9 mouse cellular contexts compared by ENCODE assay signal in genomic region chr7:122094564-122095330, GRCm38 (mm10). TPM values are rescaled to one million over a fixed set of nuclear protein-coding genes. Genes with fewer than 3 reads are reported as not detected.
A peak's percentile ranks its signal among the peaks of the same experiment; 100 is the strongest.
DNase-seq lines count a peak whose midpoint lies in the region; ATAC-seq and TF ChIP-seq lines count a peak whose summit lies in the region.
"Had no signal": no experiment of that assay in that cellular context is flagged by ENCODE, and none has a peak within 500 bp of the region (broad histone marks: within the 10 kb centered on the region; RNA-seq: fewer than 3 reads in every experiment).

No protein-coding gene starts in this region.

- 72% methylated on average over 2 of the region's 2 CpGs for WGBS in small intestine, adult 2 months
- 95% methylated on average over 2 of the region's 2 CpGs for WGBS in hindbrain, embryonic 14.5 days

- peaks cover 92% of the 10 kb centered on the region for H3K36me3 ChIP-seq in E14TG2a.4 (ENCODE audit: insufficient read depth, low read length)
- H3K36me3 ChIP-seq in small intestine, adult 2 months (ENCODE audit: control insufficient read depth, insufficient read depth, low read length) = peaks cover 74% of the 10 kb centered on the region
- H3K36me3 ChIP-seq in hindbrain, embryonic 14.5 days (replicated peaks; ENCODE audit: control insufficient read depth, insufficient read depth) = peaks cover 89% of the 10 kb centered on the region

- no peak overlapping the region for H3K27ac ChIP-seq in bone marrow macrophage, adult 2 months (ENCODE audit: insufficient read depth, low read depth, low read length)
- H3K27ac ChIP-seq in small intestine, adult 2 months (ENCODE audit: insufficient read depth, low read depth, low read length) = peak overlapping the region; percentile 84
- no peak overlapping the region for H3K27ac ChIP-seq in hindbrain, embryonic 14.5 days
- H3K27ac ChIP-seq: heart, embryonic 15.5 days; limb, embryonic 12.5 days had no signal

- ATAC-seq in hindbrain, embryonic 14.5 days (ENCODE audit: low FRiP score) = no peak

- DNase-seq in lung, postnatal 36 days = peak; percentile 13
- no peak for DNase-seq in lung, postnatal 25 days (ENCODE audit: low spot score)
- DNase-seq in cerebellum, adult 9-10 months = no peak
- DNase-seq in hindbrain, embryonic 14.5 days (ENCODE audit: low spot score) = no peak

- no peak overlapping the region for H3K9ac ChIP-seq in hindbrain, embryonic 14.5 days
- H3K9ac ChIP-seq: heart, embryonic 15.5 days; limb, embryonic 12.5 days had no signal

- H3K4me2 ChIP-seq in hindbrain, embryonic 14.5 days (replicated peaks) = no peak overlapping the region
- H3K4me2 ChIP-seq: heart, embryonic 15.5 days; limb, embryonic 12.5 days had no signal

- no peak overlapping the region for H3K4me3 ChIP-seq in E14TG2a.4 (replicated peaks; ENCODE audit: low read length)
- H3K4me3 ChIP-seq in bone marrow macrophage, adult 2 months (ENCODE audit: insufficient read depth, low read length) = no peak overlapping the region
- H3K4me3 ChIP-seq in small intestine, adult 2 months (ENCODE audit: low read depth, low read length) = no peak overlapping the region
- H3K4me3 ChIP-seq in hindbrain, embryonic 14.5 days (replicated peaks; ENCODE audit: low read length) = no peak overlapping the region
- H3K4me3 ChIP-seq: heart, embryonic 15.5 days; limb, embryonic 12.5 days had no signal

- TF ChIP-seq POLR2A in bone marrow macrophage, adult 2 months (IDR thresholded peaks at IDR 0.05; ENCODE audit: borderline replicate concordance, low read depth, low read length) = no peak
- TF ChIP-seq POLR2A in small intestine, adult 2 months (IDR thresholded peaks at IDR 0.05; ENCODE audit: low read depth, low read length) = no peak

- 0 out of 2 replicates have a peak, but pooled peaks have one; percentile 3 for TF ChIP-seq CTCF in E14TG2a.4 (conservative IDR thresholded peaks at IDR 0.05; ENCODE audit: low read length)
- 0 out of 2 replicates have a peak, but pooled peaks have one; percentile 10 for TF ChIP-seq CTCF in bone marrow macrophage, adult 2 months (IDR thresholded peaks at IDR 0.05; ENCODE audit: low read depth, low read length)
- TF ChIP-seq CTCF in small intestine, adult 2 months (IDR thresholded peaks at IDR 0.05; ENCODE audit: extremely low read depth, insufficient read length, insufficient replicate concordance, low read depth, low read length) = peak; percentile 38; the same call in 1 of the 2 replicates

- no peaks in the 10 kb centered on the region for H3K9me3 ChIP-seq in E14TG2a.4 (ENCODE audit: low read length)
- H3K9me3 ChIP-seq in hindbrain, embryonic 14.5 days (ENCODE audit: control insufficient read depth, low read length) = no peaks in the 10 kb centered on the region
- H3K9me3 ChIP-seq: heart, embryonic 15.5 days; limb, embryonic 12.5 days had no signal

- peaks cover 41% of the 10 kb centered on the region for H3K4me1 ChIP-seq in E14TG2a.4 (replicated peaks; ENCODE audit: low read depth, low read length)
- H3K4me1 ChIP-seq in bone marrow macrophage, adult 2 months (ENCODE audit: control insufficient read depth, insufficient read depth, low read length) = peaks cover under 1% of the 10 kb centered on the region; the same call in 1 of the 2 replicates
- H3K4me1 ChIP-seq in small intestine, adult 2 months (ENCODE audit: control insufficient read depth, insufficient read depth, insufficient read length, low read length) = peaks cover 8% of the 10 kb centered on the region
- H3K4me1 ChIP-seq in hindbrain, embryonic 14.5 days (replicated peaks; ENCODE audit: control insufficient read depth, insufficient read depth, low read length) = no peaks in the 10 kb centered on the region
- H3K4me1 ChIP-seq: limb, embryonic 12.5 days had no signal

- H3K27me3 ChIP-seq in E14TG2a.4 (ENCODE audit: insufficient read depth, low read length) = no peaks in the 10 kb centered on the region
- H3K27me3 ChIP-seq in small intestine, adult 2 months (ENCODE audit: control insufficient read depth, insufficient read depth, low read length) = no peaks in the 10 kb centered on the region
- no peaks in the 10 kb centered on the region for H3K27me3 ChIP-seq in hindbrain, embryonic 14.5 days (ENCODE audit: control insufficient read depth, insufficient read depth, low read length)
- H3K27me3 ChIP-seq: heart, embryonic 15.5 days; limb, embryonic 12.5 days had no signal

RNA-seq across cellular contexts. Expression of gene Ndufab1, which starts 6.9 kb away (rescaled TPM):
- polyA plus RNA-seq in bone marrow macrophage, adult 2 months (2012; ENCODE audit: insufficient read depth, insufficient read length, missing spikeins) = 96.8 and 102 TPM in 2 replicates
- 395 and 1,026 TPM in 2 replicates for polyA plus RNA-seq in small intestine, adult 2 months (2012; rRNA removed)
- polyA plus RNA-seq in hindbrain, embryonic 14.5 days (2014; fragmentation: Nextera tagmentation; extraction: Ambion mirVana) = 681 and 682 TPM in 2 replicates

RNA-seq across cellular contexts. Expression of gene Ears2, which starts 27.7 kb away (rescaled TPM):
- polyA plus RNA-seq in bone marrow macrophage, adult 2 months (2012; ENCODE audit: insufficient read depth, insufficient read length, missing spikeins) = 1.5 and 2.1 TPM in 2 replicates
- polyA plus RNA-seq in small intestine, adult 2 months (2012; rRNA removed) = 4.9 and 7.4 TPM in 2 replicates
- polyA plus RNA-seq in hindbrain, embryonic 14.5 days (2014; fragmentation: Nextera tagmentation; extraction: Ambion mirVana) = 10.8 and 11.1 TPM in 2 replicates

RNA-seq across cellular contexts. Expression of gene Ubfd1, which starts 27.8 kb away (rescaled TPM):
- polyA plus RNA-seq in bone marrow macrophage, adult 2 months (2012; ENCODE audit: insufficient read depth, insufficient read length, missing spikeins) = 27.9 and 29.7 TPM in 2 replicates
- 15.9 and 19.3 TPM in 2 replicates for polyA plus RNA-seq in small intestine, adult 2 months (2012; rRNA removed)
- polyA plus RNA-seq in hindbrain, embryonic 14.5 days (2014; fragmentation: Nextera tagmentation; extraction: Ambion mirVana) = 104 and 120 TPM in 2 replicates

RNA-seq across cellular contexts. Expression of gene Palb2, which starts 38.0 kb away (rescaled TPM):
- 12.2 and 12.5 TPM in 2 replicates for polyA plus RNA-seq in bone marrow macrophage, adult 2 months (2012; ENCODE audit: insufficient read depth, insufficient read length, missing spikeins)
- 0.72 and 1.0 TPM in 2 replicates for polyA plus RNA-seq in small intestine, adult 2 months (2012; rRNA removed)
- polyA plus RNA-seq in hindbrain, embryonic 14.5 days (2014; fragmentation: Nextera tagmentation; extraction: Ambion mirVana) = 5.1 and 5.3 TPM in 2 replicates

RNA-seq across cellular contexts. Expression of gene Dctn5, which starts 38.1 kb away (rescaled TPM):
- polyA plus RNA-seq in bone marrow macrophage, adult 2 months (2012; ENCODE audit: insufficient read depth, insufficient read length, missing spikeins) = 118 and 129 TPM in 2 replicates
- polyA plus RNA-seq in small intestine, adult 2 months (2012; rRNA removed) = 37.2 and 54.3 TPM in 2 replicates
- 159 and 166 TPM in 2 replicates for polyA plus RNA-seq in hindbrain, embryonic 14.5 days (2014; fragmentation: Nextera tagmentation; extraction: Ambion mirVana)
